Mouse (Mus musculus): ENCODE data around the gene Il9r.

DNA sequence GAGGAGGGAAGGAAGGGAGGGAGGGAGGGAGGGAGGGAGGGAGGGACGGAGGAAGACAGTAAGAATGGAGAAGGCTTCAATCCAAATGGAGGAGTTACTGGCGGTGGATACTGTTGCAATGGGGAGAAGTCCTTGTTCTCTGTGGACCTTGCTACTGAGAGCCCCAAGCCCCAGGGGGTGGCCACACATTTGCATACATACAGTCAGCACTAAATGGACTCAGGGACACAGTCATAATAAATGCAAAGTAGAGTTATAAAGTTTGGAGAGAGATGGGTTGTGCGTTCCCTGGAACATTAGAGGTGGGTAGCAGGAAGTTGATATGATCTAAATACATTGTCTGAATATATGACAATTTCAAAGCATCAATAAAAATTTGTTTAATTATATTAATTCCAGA lies 14.0 kb downstream of the Il9r start:
- TF ChIP-seq CTCF (IDR thresholded peaks at IDR 0.05; ENCODE audit: low read depth, low read length) (no peak), GATA2 (IDR thresholded peaks at IDR 0.05; ENCODE audit: borderline replicate concordance, low read depth, low read length) (no peak), GATA1 (IDR thresholded peaks at IDR 0.05; ENCODE audit: borderline replicate concordance, low read length) (no peak), POLR2AphosphoS5 (IDR thresholded peaks at IDR 0.05; ENCODE audit: insufficient replicate concordance, low read depth, low read length) (no peak)

All from G1E (cell line).